Mouse (Mus musculus) kidney, adult 2 months (tissue): ENCODE data around the gene Rpl10-ps3.

Experiments used
- CTCF ChIP-seq: fragments of 200-500 bp; conservative IDR thresholded peaks from 2 replicates; pipeline ENCODE4 v1.5.1; 2011; ENCODE audit warnings: low read depth, mild to moderate bottlenecking, control low read depth, low read length, moderate library complexity, mixed read lengths; ENCODE audit not compliant: insufficient read depth, insufficient read length
- POLR2A ChIP-seq: fragments of 200-500 bp; IDR thresholded peaks from one replicate; pipeline ENCODE4 v1.6.1; 2011; ENCODE audit warnings: low read depth, low read length, control low read depth

DNA sequence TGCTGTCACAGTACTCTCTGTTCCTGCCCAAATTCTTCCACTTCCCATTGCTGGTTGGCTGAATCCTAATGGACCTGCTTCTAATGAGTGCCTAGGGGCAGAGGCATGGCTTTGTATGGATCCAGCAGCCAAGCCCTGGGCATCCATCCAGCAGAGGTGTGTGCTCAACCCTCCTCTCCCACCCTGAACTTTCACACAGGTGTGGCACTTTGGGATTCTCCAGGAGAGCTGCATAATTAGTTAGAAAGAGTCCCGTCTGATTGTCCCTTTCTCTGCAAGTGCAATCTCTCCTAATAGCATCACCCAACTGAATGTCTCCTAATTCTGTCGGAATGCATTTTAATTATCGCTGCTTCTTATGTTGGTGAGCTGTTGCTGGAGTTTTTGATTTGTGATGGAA is 4.4 kb upstream of the Rpl10-ps3 start:
- TF ChIP-seq CTCF (no peak), POLR2A (no peak)
